Mouse (Mus musculus) monocyte, adult 2 months (primary cell): ENCODE results near the gene Fbxl14.
"Not testable (repeated sequence)": the region's sequence is repeated elsewhere in the genome, so short reads cannot be mapped to it uniquely, and the experiment has no call there.

Experiments
- DNase-seq, 2 experiments: peaks; one replicate each; pipeline ENCODE4 v3.0.0; 2022; ENCODE audit warnings: low spot score in 2 of 2, low read depth in 1 of 2

Fbxl14 gene

GRCm38 (mm10) chr6:119479343-119479875, at the start of gene Fbxl14:
Gene Fbxl14 (plus strand): TSS chr6:119479668.
- no peak for DNase-seq

- peak in 1 of 2 experiments; percentile 23 for DNase-seq
Observed at GRCm38 (mm10) chr6:119430508-119430907, 49.0 kb upstream of the Fbxl14 start.

- DNase-seq: no peak
Observed at GRCm38 (mm10) chr6:119431751-119432324, 47.6 kb upstream of the Fbxl14 start.

- DNase-seq: no peak
Observed at GRCm38 (mm10) chr6:119434394-119434793, 45.1 kb upstream of the Fbxl14 start.

GRCm38 (mm10) chr6:119437894-119438761, 41.3 kb upstream of the Fbxl14 start:
- DNase-seq: no peak

- DNase-seq: not testable (repeated sequence)
Observed at GRCm38 (mm10) chr6:119442729-119443128, 36.7 kb upstream of the Fbxl14 start.

GRCm38 (mm10) chr6:119443742-119444645, 35.5 kb upstream of the Fbxl14 start:
- peak; percentile 50 to 64 for DNase-seq

GRCm38 (mm10) chr6:119445671-119446607, 33.5 kb upstream of the Fbxl14 start:
- no peak for DNase-seq

GRCm38 (mm10) chr6:119448321-119449059, 31.0 kb upstream of the Fbxl14 start:
- no peak for DNase-seq

GRCm38 (mm10) chr6:119449060-119449499, 30.4 kb upstream of the Fbxl14 start:
- DNase-seq: no peak

- DNase-seq: no peak
Observed at GRCm38 (mm10) chr6:119450965-119451943, 28.2 kb upstream of the Fbxl14 start.

- DNase-seq: no peak
Observed at GRCm38 (mm10) chr6:119451981-119452499, 27.4 kb upstream of the Fbxl14 start.

- no peak for DNase-seq
Observed at GRCm38 (mm10) chr6:119458166-119458565, 21.3 kb upstream of the Fbxl14 start.

GRCm38 (mm10) chr6:119459041-119459440, 20.4 kb upstream of the Fbxl14 start:
- DNase-seq: no peak

- DNase-seq: no peak
Observed at GRCm38 (mm10) chr6:119460391-119460790, 19.1 kb upstream of the Fbxl14 start.

GRCm38 (mm10) chr6:119466161-119466560, 13.3 kb upstream of the Fbxl14 start:
- DNase-seq: no peak

GRCm38 (mm10) chr6:119466921-119467784, 12.3 kb upstream of the Fbxl14 start:
- no peak for DNase-seq
